Comparison of ENCODE assay signal across 9 mouse cellular contexts in the genomic region with DNA sequence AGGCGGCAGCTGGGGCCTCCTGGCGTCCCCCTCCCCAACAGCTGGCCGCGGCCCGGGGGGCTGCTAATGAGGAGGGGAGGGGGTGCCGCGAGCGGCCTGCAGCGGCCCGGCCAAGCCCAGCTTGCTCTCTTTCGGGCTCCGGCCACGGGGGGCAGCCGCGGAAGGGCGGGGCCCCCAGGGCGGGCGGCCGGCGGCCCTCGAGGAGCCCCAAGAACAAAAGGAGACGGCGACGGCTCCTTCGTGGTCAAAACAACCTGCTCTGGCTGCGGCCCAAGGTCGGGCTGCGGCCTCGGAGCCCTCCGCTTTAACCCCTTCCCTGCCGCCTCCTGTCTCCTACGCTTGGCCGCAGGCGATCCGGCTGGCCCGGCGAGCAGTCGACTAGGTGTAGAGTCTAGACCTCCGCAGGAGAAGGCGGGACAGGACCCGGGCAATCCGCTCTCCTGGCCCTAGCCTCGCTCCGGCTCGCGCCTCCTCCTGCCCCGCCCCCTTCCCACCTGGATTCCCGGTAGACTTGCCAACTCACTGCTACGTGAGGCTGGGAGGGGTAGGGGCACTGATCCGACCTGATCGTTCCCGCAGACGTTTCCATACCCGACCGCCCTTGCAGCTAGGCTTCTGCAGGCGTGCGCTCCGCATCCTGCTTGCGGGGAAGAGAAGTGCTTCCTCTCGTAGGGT. TPM values are rescaled to one million over a fixed set of nuclear protein-coding genes. Genes with fewer than 3 reads are reported as not detected.
DNase-seq lines count a peak whose midpoint lies in the region; ATAC-seq and TF ChIP-seq lines count a peak whose summit lies in the region.
"Had no signal": no experiment of that assay in that cellular context is flagged by ENCODE, and none has a peak within 500 bp of the region (broad histone marks: within the 10 kb centered on the region; RNA-seq: fewer than 3 reads in every experiment).

No protein-coding gene starts in this region.

- no peaks in the 10 kb centered on the region for H3K36me3 ChIP-seq in heart, adult 2 months (ENCODE audit: control insufficient read depth, insufficient read depth, low read length)
- no peaks in the 10 kb centered on the region for H3K36me3 ChIP-seq in kidney, adult 2 months (ENCODE audit: control insufficient read depth, insufficient read depth, low read length)
- H3K36me3 ChIP-seq in limb, embryonic 13.5 days = no peaks in the 10 kb centered on the region
- H3K36me3 ChIP-seq in midbrain, embryonic 15.5 days (replicated peaks) = no peaks in the 10 kb centered on the region

- intact Hi-C loops in gastrocnemius, adult 2 months (cut with DNase I) = loop anchor here (2.0 to 5.0 kb wide), 2 partner anchors 40 to 64 kb away; no protein-coding TSS in a partner anchor
- intact Hi-C loops in heart, adult 2 months (cut with DNase I) = no loop called here

- DNase-seq in gastrocnemius, adult 2 months = peak; percentile 80
- no peak for DNase-seq in gastrocnemius, adult 18-20 months (ENCODE audit: low spot score)
- DNase-seq in embryo, embryonic 10 days (ENCODE audit: low spot score) = peak; percentile 72
- peak; percentile 75 to 77 for DNase-seq in heart, adult 2 months
- DNase-seq in kidney, adult 2 months = peak; percentile 96
- peak; percentile 77 for DNase-seq in testis, postnatal 10 days (ENCODE audit: low spot score)

- ATAC-seq in limb, embryonic 13.5 days (ENCODE audit: low FRiP score, low read depth) = no peak; the same call in 1 of the 2 replicates
- ATAC-seq in midbrain, embryonic 15.5 days (replicated peaks) = peak; percentile 77

- TF ChIP-seq EP300 in heart, adult 2 months (IDR thresholded peaks at IDR 0.05; ENCODE audit: insufficient read depth, low read depth, low read length) = no peak

- TF ChIP-seq POLR2A in heart, adult 2 months (IDR thresholded peaks at IDR 0.05; ENCODE audit: insufficient read depth, low read depth, low read length) = no peak
- peak; percentile 36 for TF ChIP-seq POLR2A in kidney, adult 2 months (IDR thresholded peaks at IDR 0.05; ENCODE audit: low read depth, low read length)

- peak overlapping the region; percentile 94 for H3K27ac ChIP-seq in gastrocnemius, adult 2 months
- peak overlapping the region; percentile 96 for H3K27ac ChIP-seq in heart, adult 2 months
- H3K27ac ChIP-seq in kidney, adult 2 months (ENCODE audit: insufficient read depth, low read depth, low read length) = peak overlapping the region; percentile 97
- H3K27ac ChIP-seq in limb, embryonic 13.5 days = peak overlapping the region; percentile 39; the same call in 1 of the 2 replicates
- H3K27ac ChIP-seq in midbrain, embryonic 15.5 days = peak overlapping the region; percentile 77

- H3K9me3 ChIP-seq in limb, embryonic 13.5 days = no peaks in the 10 kb centered on the region
- no peaks in the 10 kb centered on the region for H3K9me3 ChIP-seq in midbrain, embryonic 15.5 days

- 2% methylated on average over 58 of the region's 60 CpGs for WGBS in heart, adult 2 months
- WGBS in kidney, adult 2 months = under 1% methylated on average over 58 of the region's 60 CpGs
- under 1% methylated on average over 47 of the region's 60 CpGs for whole genome bisulfite sequencing in limb, embryonic 13.5 days
- WGBS in midbrain, embryonic 15.5 days = 1% methylated on average over 54 of the region's 60 CpGs

- peaks cover 5% of the 10 kb centered on the region for H3K79me2 ChIP-seq in heart, adult 2 months (replicated peaks; ENCODE audit: control insufficient read depth, insufficient read depth, low read length)

- peaks cover 1% of the 10 kb centered on the region for H3K4me1 ChIP-seq in heart, adult 2 months (ENCODE audit: control insufficient read depth, insufficient read depth, low read length)
- peaks cover 11% of the 10 kb centered on the region for H3K4me1 ChIP-seq in kidney, adult 2 months (ENCODE audit: control insufficient read depth, insufficient read depth, low read length)
- peaks cover 35% of the 10 kb centered on the region for H3K4me1 ChIP-seq in limb, embryonic 13.5 days
- H3K4me1 ChIP-seq in midbrain, embryonic 15.5 days = peaks cover 39% of the 10 kb centered on the region

- H3K27me3 ChIP-seq in heart, adult 2 months (ENCODE audit: control insufficient read depth, insufficient read depth, low read length) = peaks cover 1% of the 10 kb centered on the region; the same call in 1 of the 2 replicates
- H3K27me3 ChIP-seq in kidney, adult 2 months (replicated peaks; ENCODE audit: control insufficient read depth, insufficient read depth, low read length) = no peaks in the 10 kb centered on the region
- peaks cover 82% of the 10 kb centered on the region for H3K27me3 ChIP-seq in limb, embryonic 13.5 days
- peaks cover 53% of the 10 kb centered on the region for H3K27me3 ChIP-seq in midbrain, embryonic 15.5 days (replicated peaks)

- peak overlapping the region; percentile 89 for H3K9ac ChIP-seq in heart, adult 2 months (ENCODE audit: low read depth, low read length)
- peak overlapping the region; percentile 76 for H3K9ac ChIP-seq in limb, embryonic 13.5 days
- peak overlapping the region; percentile 69 for H3K9ac ChIP-seq in midbrain, embryonic 15.5 days

- peak overlapping the region; percentile 97 for H3K4me2 ChIP-seq in limb, embryonic 13.5 days (replicated peaks)
- H3K4me2 ChIP-seq in midbrain, embryonic 15.5 days = peak overlapping the region; percentile 78

- peak; percentile 6; the same call in 1 of the 2 replicates for TF ChIP-seq CTCF in gastrocnemius, adult 2 months (IDR thresholded peaks at IDR 0.05)
- peak; percentile 26 for TF ChIP-seq CTCF in heart, adult 2 months (IDR thresholded peaks at IDR 0.05)
- no peak for TF ChIP-seq CTCF in kidney, adult 2 months (conservative IDR thresholded peaks at IDR 0.05; ENCODE audit: insufficient read depth, insufficient read length, low read depth, low read length)

- H3K4me3 ChIP-seq in gastrocnemius, adult 2 months = peak overlapping the region; percentile 81
- peak overlapping the region; percentile 80 for H3K4me3 ChIP-seq in heart, adult 2 months
- peak overlapping the region; percentile 76 for H3K4me3 ChIP-seq in kidney, adult 2 months (ENCODE audit: insufficient read depth, low read depth, low read length)
- H3K4me3 ChIP-seq in limb, embryonic 13.5 days = peak overlapping the region; percentile 65
- H3K4me3 ChIP-seq in midbrain, embryonic 15.5 days = peak overlapping the region; percentile 65

RNA-seq across cellular contexts. Expression of a gene that starts 2.1 kb away (rescaled TPM):
- 10 to 100 TPM; 14.3 to 17.3 TPM for total RNA-seq in gastrocnemius, adult 2 months (2021)
- total RNA-seq in gastrocnemius, adult 18-20 months (2021) = 10 to 100 TPM; 12.9 to 22.1 TPM
- total RNA-seq in heart, adult 2 months (2021) = 10 to 100 TPM; 27.1 to 27.3 TPM
- polyA plus RNA-seq in heart, adult 2 months (2012; rRNA removed) = 32.6 and 45.1 TPM in 2 replicates
- 32.2 and 33.4 TPM in 2 replicates for polyA plus RNA-seq in kidney, adult 2 months (2012; rRNA removed)
- 3.0 and 3.2 TPM in 2 replicates for polyA plus RNA-seq in limb, embryonic 13.5 days (2015; fragmentation: Nextera tagmentation; extraction: Ambion mirVana)
- polyA plus RNA-seq in midbrain, embryonic 15.5 days (2015; fragmentation: Nextera tagmentation; extraction: Ambion mirVana) = 4.4 and 4.8 TPM in 2 replicates
- total RNA-seq: CH12.LX had no signal

RNA-seq across cellular contexts. Expression of a gene that starts 41.7 kb away (rescaled TPM):
- total RNA-seq in gastrocnemius, adult 2 months (2021) = 10 to 100 TPM; 18.9 to 19.6 TPM
- total RNA-seq in gastrocnemius, adult 18-20 months (2021) = 10 to 100 TPM; 20.5 to 22.9 TPM
- total RNA-seq in heart, adult 2 months (2021) = 10 to 100 TPM; 18.9 to 21.7 TPM
- 21.4 and 31.6 TPM in 2 replicates for polyA plus RNA-seq in heart, adult 2 months (2012; rRNA removed)
- 41.3 and 44.1 TPM in 2 replicates for polyA plus RNA-seq in kidney, adult 2 months (2012; rRNA removed)
- polyA plus RNA-seq in limb, embryonic 13.5 days (2015; fragmentation: Nextera tagmentation; extraction: Ambion mirVana) = 1.8 and 2.2 TPM in 2 replicates
- polyA plus RNA-seq in midbrain, embryonic 15.5 days (2015; fragmentation: Nextera tagmentation; extraction: Ambion mirVana) = 4.7 and 5.8 TPM in 2 replicates

Comparison
In these comparisons a context has a peak if more than half of its experiments do, and no peak if none do; other contexts are left out.
1. H3K27ac ChIP-seq: peak in every context shown above with its lines; median percentile 97 in kidney, adult 2 months; 96 in heart, adult 2 months; 94 in gastrocnemius, adult 2 months; 77 in midbrain, embryonic 15.5 days; 39 in limb, embryonic 13.5 days.